Mouse (Mus musculus): Measurements from ENCODE around the gene Id1. TPM values are rescaled to one million over a fixed set of nuclear protein-coding genes. Genes with fewer than 3 reads are reported as not detected.
A peak's percentile ranks its signal among the peaks of the same experiment; 100 is the strongest.

Gene Id1
- polyA plus RNA-seq, 1 experiment: 67.7 TPM

- no peak for TF ChIP-seq POLR2A (IDR thresholded peaks at IDR 0.05; ENCODE audit: low read depth, low read length)
- no peak for TF ChIP-seq CTCF (IDR thresholded peaks at IDR 0.05; ENCODE audit: borderline replicate concordance, insufficient read depth, low read length)
- no peaks in the 10 kb centered on the region for H3K4me1 ChIP-seq (ENCODE audit: control insufficient read depth, insufficient read depth, low read length)
- H3K27ac ChIP-seq (ENCODE audit: insufficient read depth, low read length): 0 out of 2 replicates have a peak overlapping the region, but pooled peaks have one; percentile 18
- no peak overlapping the region for H3K4me3 ChIP-seq (ENCODE audit: insufficient read depth, low read length)
These were observed 40.4 kb downstream of the Id1 start for GRCm38 (mm10) chr2:152776435-152776834.

DNA sequence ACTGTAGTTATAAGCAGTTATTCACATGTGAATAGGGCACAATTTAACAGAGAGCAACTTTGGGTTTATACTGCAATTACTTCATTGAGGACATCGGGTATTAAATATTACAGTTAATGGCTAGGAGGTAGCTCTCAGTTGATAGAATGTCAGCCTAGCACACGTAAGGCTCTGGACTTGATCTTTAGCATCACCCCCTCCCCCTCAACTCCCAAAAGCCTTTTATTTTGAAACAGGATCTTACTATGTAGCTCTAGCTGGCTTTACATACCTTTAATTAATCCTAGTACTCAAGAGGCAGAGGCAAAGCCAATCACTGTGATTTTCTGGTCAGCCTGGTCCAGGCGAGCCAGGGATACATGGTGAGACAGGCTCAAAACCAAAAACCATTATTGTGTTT, 41.0 kb downstream of the Id1 start:
- no peak overlapping the region for H3K27ac ChIP-seq (ENCODE audit: insufficient read depth, low read length)

DNA sequence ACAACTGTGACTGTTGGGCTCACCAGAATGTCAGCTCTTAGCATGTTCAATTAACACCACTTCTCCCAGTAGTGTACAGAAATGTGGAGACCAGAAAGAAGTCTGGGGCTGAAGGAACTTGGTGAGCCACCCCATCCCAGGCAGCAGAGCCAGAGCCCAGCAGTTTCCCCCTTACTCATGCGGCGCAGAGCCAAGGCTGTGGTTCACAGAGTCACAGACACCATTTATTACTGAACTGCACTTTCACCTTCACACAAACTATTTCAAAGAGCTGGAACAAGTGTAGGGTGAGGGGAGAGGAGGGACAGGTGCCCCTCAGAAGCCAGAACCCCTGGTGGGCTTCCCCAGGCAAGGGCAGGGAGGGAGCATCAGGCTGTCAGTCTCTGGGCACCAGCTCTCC, 44.4 kb downstream of the Id1 start:
- Histone ChIP-seq H3K4me3 (ENCODE audit: insufficient read depth, low read length) (no peak overlapping the region), H3K4me1 (ENCODE audit: control insufficient read depth, insufficient read depth, low read length) (peaks cover 15% of the 10 kb centered on the region), H3K27ac (ENCODE audit: insufficient read depth, low read length) (no peak overlapping the region)
- no peak for TF ChIP-seq POLR2A (IDR thresholded peaks at IDR 0.05; ENCODE audit: low read depth, low read length)
- TF ChIP-seq CTCF (IDR thresholded peaks at IDR 0.05; ENCODE audit: borderline replicate concordance, insufficient read depth, low read length): no peak

More for the DNA sequence above, 41.0 kb downstream of the Id1 start:
- TF ChIP-seq POLR2A (IDR thresholded peaks at IDR 0.05; ENCODE audit: low read depth, low read length) (no peak), CTCF (IDR thresholded peaks at IDR 0.05; ENCODE audit: borderline replicate concordance, insufficient read depth, low read length) (no peak)
- H3K4me3 ChIP-seq (ENCODE audit: insufficient read depth, low read length): no peak overlapping the region
- H3K4me1 ChIP-seq (ENCODE audit: control insufficient read depth, insufficient read depth, low read length): no peaks in the 10 kb centered on the region; the same call in 1 of the 2 replicates

DNA sequence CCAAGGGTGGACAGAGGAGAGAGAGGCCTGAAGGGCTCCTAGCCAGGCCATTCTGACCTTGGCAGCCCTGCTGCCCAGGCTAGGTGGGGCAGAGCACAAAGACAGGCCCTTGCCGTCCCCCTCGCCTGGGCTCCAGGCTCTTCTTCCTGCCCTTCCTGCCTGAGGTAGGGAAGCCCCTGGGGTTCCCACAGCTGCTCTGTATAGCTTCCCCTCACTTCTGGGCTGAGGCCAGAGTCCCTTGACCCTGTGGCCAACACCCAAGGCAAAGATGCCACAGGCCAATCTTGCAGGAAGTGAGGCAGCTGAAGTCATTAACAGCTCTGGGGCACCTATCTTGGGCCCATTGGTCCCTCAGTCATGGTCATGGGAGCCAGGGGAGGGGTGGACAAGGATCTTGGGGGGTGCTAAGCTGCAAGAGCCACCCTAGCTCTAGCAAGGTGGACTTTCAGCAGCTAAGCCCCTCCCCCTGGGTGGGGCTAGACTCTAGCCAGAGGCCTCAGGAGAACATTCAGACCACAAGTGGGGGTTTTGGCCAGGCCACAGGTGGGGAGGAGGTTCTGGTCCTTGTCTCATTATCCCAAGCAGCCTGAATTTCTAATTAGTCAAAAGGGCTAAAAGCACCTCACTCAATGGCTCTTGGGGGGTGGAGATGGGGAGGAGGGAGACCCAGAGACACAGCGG, 45.1 kb downstream of the Id1 start:
- H3K4me1 ChIP-seq (ENCODE audit: control insufficient read depth, insufficient read depth, low read length): peaks cover 17% of the 10 kb centered on the region
- no peak overlapping the region for H3K4me3 ChIP-seq (ENCODE audit: insufficient read depth, low read length)
- no peak overlapping the region for H3K27ac ChIP-seq (ENCODE audit: insufficient read depth, low read length)
- no peak for TF ChIP-seq CTCF (IDR thresholded peaks at IDR 0.05; ENCODE audit: borderline replicate concordance, insufficient read depth, low read length)
- TF ChIP-seq POLR2A (IDR thresholded peaks at IDR 0.05; ENCODE audit: low read depth, low read length): no peak

DNA sequence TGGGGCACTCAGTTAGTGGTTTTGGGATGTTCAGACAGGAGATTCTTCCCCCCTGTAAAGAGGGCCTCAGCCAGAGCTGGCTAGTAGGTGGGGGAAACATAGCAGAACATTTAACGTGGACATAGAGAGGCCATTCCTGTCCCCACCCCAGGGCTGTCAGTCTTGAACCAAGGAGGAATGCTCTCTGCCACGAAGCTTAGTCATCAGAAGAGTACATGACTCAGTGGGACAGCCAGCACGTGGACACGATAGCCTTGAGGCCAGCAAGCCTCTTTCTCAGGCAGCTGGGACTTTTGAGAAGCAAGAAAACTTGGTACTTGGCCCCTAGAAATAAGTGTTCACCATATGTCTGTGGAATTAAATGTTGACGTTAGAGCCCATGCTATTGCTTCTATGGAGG, 46.6 kb downstream of the Id1 start:
- TF ChIP-seq CTCF (IDR thresholded peaks at IDR 0.05; ENCODE audit: borderline replicate concordance, insufficient read depth, low read length): no peak
- no peak for TF ChIP-seq POLR2A (IDR thresholded peaks at IDR 0.05; ENCODE audit: low read depth, low read length)
- Histone ChIP-seq H3K4me1 (ENCODE audit: control insufficient read depth, insufficient read depth, low read length) (peaks cover 17% of the 10 kb centered on the region), H3K4me3 (ENCODE audit: insufficient read depth, low read length) (no peak overlapping the region), H3K27ac (ENCODE audit: insufficient read depth, low read length) (no peak overlapping the region; the same call in 1 of the 2 replicates)

GRCm38 (mm10) chr2:152783241-152783640, 47.2 kb downstream of the Id1 start:
- Histone ChIP-seq H3K27ac (ENCODE audit: insufficient read depth, low read length) (no peak overlapping the region; the same call in 1 of the 2 replicates), H3K4me3 (ENCODE audit: insufficient read depth, low read length) (no peak overlapping the region)
- TF ChIP-seq POLR2A (IDR thresholded peaks at IDR 0.05; ENCODE audit: low read depth, low read length) (no peak), CTCF (IDR thresholded peaks at IDR 0.05; ENCODE audit: borderline replicate concordance, insufficient read depth, low read length) (no peak)

DNA sequence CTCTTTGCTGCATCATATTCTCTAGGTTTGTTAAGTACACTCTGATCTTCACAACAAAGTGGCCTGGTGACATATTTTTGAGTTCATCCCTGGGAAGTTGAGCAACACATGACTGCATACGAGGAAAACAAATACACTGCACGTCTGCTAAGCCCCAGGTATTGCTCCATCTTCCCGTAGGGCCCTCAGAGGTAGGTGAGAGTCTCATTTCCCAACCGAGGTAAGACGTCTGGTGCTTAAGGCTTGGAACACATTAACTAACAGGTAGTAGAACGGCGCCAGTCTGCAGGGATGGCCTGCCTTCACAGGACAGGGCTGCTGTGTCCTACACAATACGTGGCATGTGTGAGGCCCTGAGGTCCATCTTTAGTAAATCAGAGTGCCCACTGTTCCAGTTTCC, 48.6 kb downstream of the Id1 start:
- Histone ChIP-seq H3K4me3 (ENCODE audit: insufficient read depth, low read length) (no peak overlapping the region), H3K27ac (ENCODE audit: insufficient read depth, low read length) (no peak overlapping the region), H3K4me1 (ENCODE audit: control insufficient read depth, insufficient read depth, low read length) (peaks cover 27% of the 10 kb centered on the region)
- TF ChIP-seq POLR2A (IDR thresholded peaks at IDR 0.05; ENCODE audit: low read depth, low read length): no peak
- TF ChIP-seq CTCF (IDR thresholded peaks at IDR 0.05; ENCODE audit: borderline replicate concordance, insufficient read depth, low read length): no peak

More at GRCm38 (mm10) chr2:152783241-152783640, 47.2 kb downstream of the Id1 start:
- H3K4me1 ChIP-seq (ENCODE audit: control insufficient read depth, insufficient read depth, low read length): peaks cover 17% of the 10 kb centered on the region

DNA sequence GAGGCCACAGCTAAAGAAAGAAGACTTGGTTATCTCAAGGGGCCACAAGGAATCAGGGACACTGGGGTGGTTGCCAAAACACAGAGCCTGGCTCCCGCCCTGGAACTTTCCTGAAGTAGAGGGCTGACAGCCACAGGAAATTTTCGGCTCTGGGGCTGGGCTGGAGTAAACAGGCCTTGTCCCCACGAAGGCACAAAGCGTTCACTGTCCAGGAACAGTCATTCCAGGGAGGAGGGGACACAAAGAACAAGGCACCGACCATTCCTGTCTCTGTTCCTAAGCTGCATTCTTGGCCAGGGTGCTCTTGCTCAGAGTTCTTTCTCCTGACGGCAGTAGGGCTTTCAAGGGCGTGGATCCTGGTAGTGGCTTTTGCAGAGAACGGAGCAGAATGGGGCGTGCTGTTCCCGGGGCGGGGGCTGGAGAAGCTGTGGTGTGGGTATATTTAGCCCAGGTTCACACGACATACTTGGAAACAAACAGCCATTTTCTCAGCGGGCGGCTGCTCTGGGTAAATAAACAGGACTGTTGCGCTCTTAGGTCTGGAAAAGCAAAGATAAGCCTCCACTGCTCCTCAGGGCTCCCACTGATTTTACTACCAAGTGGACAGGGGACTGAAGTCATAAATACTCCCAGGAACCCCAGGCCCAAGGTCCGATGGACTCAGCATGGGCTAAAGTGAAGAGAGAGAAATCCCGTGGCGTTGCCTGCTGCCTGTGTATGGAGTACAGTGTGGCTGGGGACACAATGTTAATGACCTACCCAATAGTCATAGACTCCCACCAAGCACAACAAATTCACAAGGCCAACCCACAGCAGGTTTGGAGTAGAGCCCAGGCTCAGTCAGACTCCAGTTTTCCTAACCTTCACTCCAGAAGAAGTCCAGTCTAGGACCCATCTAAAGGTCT, 49.6 kb downstream of the Id1 start:
- Histone ChIP-seq H3K27ac (ENCODE audit: insufficient read depth, low read length) (peak overlapping the region; percentile 72), H3K4me3 (ENCODE audit: insufficient read depth, low read length) (no peak overlapping the region), H3K4me1 (ENCODE audit: control insufficient read depth, insufficient read depth, low read length) (peaks cover 27% of the 10 kb centered on the region)
- TF ChIP-seq CTCF (IDR thresholded peaks at IDR 0.05; ENCODE audit: borderline replicate concordance, insufficient read depth, low read length) (no peak), POLR2A (IDR thresholded peaks at IDR 0.05; ENCODE audit: low read depth, low read length) (no peak)

Other genes starting within 250 kb of the Id1 start
- not detected in 2 replicates for gene Defb22, start 246.1 kb upstream of the Id1 start, polyA plus RNA-seq (2011; ENCODE audit: insufficient read length, low read depth, missing spikeins)
- gene Defb26, start 224.6 kb upstream of the Id1 start, polyA plus RNA-seq (2011; ENCODE audit: insufficient read length, low read depth, missing spikeins): not detected in 2 replicates
- gene Defb28, start 218.0 kb upstream of the Id1 start, polyA plus RNA-seq (2011; ENCODE audit: insufficient read length, low read depth, missing spikeins): not detected in 2 replicates
- not detected in 2 replicates for gene Defb29, start 196.2 kb upstream of the Id1 start, polyA plus RNA-seq (2011; ENCODE audit: insufficient read length, low read depth, missing spikeins)
- gene Gm17416, start 166.9 kb upstream of the Id1 start, polyA plus RNA-seq (2011; ENCODE audit: insufficient read length, low read depth, missing spikeins): not detected in 2 replicates
- gene Defb21, start 163.5 kb upstream of the Id1 start, polyA plus RNA-seq (2011; ENCODE audit: insufficient read length, low read depth, missing spikeins): not detected in 2 replicates
- gene Defb19, start 155.9 kb upstream of the Id1 start, polyA plus RNA-seq (2011; ENCODE audit: insufficient read length, low read depth, missing spikeins): not detected in 2 replicates
- not detected in 2 replicates for gene Defb45, start 136.9 kb upstream of the Id1 start, polyA plus RNA-seq (2011; ENCODE audit: insufficient read length, low read depth, missing spikeins)
- not detected in 2 replicates for gene Defb36, start 131.9 kb upstream of the Id1 start, polyA plus RNA-seq (2011; ENCODE audit: insufficient read length, low read depth, missing spikeins)
- 1.9 and 2.0 TPM in 2 replicates for gene Defb25, start 113.2 kb upstream of the Id1 start, polyA plus RNA-seq (2011; ENCODE audit: insufficient read length, low read depth, missing spikeins)
- gene Rem1, start 109.3 kb upstream of the Id1 start, polyA plus RNA-seq (2011; ENCODE audit: insufficient read length, low read depth, missing spikeins): 3.9 and 4.3 TPM in 2 replicates
- gene H13, start 66.8 kb upstream of the Id1 start, polyA plus RNA-seq (2011; ENCODE audit: insufficient read length, low read depth, missing spikeins): 141 and 214 TPM in 2 replicates
- gene Mcts2, start 49.2 kb upstream of the Id1 start, polyA plus RNA-seq (2011; ENCODE audit: insufficient read length, low read depth, missing spikeins): 19.4 and 24.5 TPM in 2 replicates
- gene Cox4i2, start 17.9 kb downstream of the Id1 start, polyA plus RNA-seq (2011; ENCODE audit: insufficient read length, low read depth, missing spikeins): 0.94 and 1.5 TPM in 2 replicates
- 51.2 and 71.7 TPM in 2 replicates for gene Bcl2l1, start 95.5 kb downstream of the Id1 start, polyA plus RNA-seq (2011; ENCODE audit: insufficient read length, low read depth, missing spikeins)
- gene Tpx2, start 111.7 kb downstream of the Id1 start, polyA plus RNA-seq (2011; ENCODE audit: insufficient read length, low read depth, missing spikeins): 62.3 and 82.9 TPM in 2 replicates
- gene Mylk2, start 175.1 kb downstream of the Id1 start, polyA plus RNA-seq (2011; ENCODE audit: insufficient read length, low read depth, missing spikeins): 0.93 and 1.1 TPM in 2 replicates
- gene Foxs1, start 197.0 kb downstream of the Id1 start, polyA plus RNA-seq (2011; ENCODE audit: insufficient read length, low read depth, missing spikeins): 12.2 and 30.1 TPM in 2 replicates
- 2.2 and 3.5 TPM in 2 replicates for gene Dusp15, start 215.4 kb downstream of the Id1 start, polyA plus RNA-seq (2011; ENCODE audit: insufficient read length, low read depth, missing spikeins)
- not detected in 2 replicates for gene Ttll9, start 226.2 kb downstream of the Id1 start, polyA plus RNA-seq (2011; ENCODE audit: insufficient read length, low read depth, missing spikeins)

Data from embryonic fibroblast, embryonic 13.5 days (primary cell).